Comparison of ENCODE assay signal across 14 mouse cellular contexts in genomic region chr11:35480146-35480545, GRCm38 (mm10).
A peak's percentile ranks its signal among the peaks of the same experiment; 100 is the strongest.
DNase-seq lines count a peak whose midpoint lies in the region; ATAC-seq lines count a peak whose summit lies in the region.
"Had no signal": no experiment of that assay in that cellular context is flagged by ENCODE, and none has a peak within 500 bp of the region (broad histone marks: within the 10 kb centered on the region; RNA-seq: fewer than 3 reads in every experiment).

No protein-coding gene starts in this region.

- H3K9me3 ChIP-seq in hindbrain, embryonic 16.5 days (ENCODE audit: control insufficient read depth, low read length): no peaks in the 10 kb centered on the region
- no peaks in the 10 kb centered on the region for H3K9me3 ChIP-seq in forebrain, embryonic 15.5 days

- 13% methylated on average over 8 of the region's 8 CpGs for WGBS in hindbrain, embryonic 16.5 days
- 40% methylated on average over 8 of the region's 8 CpGs for WGBS in forebrain, embryonic 15.5 days

- no peak overlapping the region for H3K4me2 ChIP-seq in hindbrain, embryonic 16.5 days (ENCODE audit: low read length)
- no peak overlapping the region for H3K4me2 ChIP-seq in forebrain, embryonic 15.5 days (replicated peaks)

- H3K36me3 ChIP-seq in hindbrain, embryonic 16.5 days (ENCODE audit: control insufficient read depth, insufficient read depth, low read length): no peaks in the 10 kb centered on the region
- no peaks in the 10 kb centered on the region for H3K36me3 ChIP-seq in forebrain, embryonic 15.5 days

- ATAC-seq in frontal cortex, adult (ENCODE audit: low TSS enrichment): peak; percentile 87
- peak; percentile 68 for ATAC-seq in hindbrain, embryonic 16.5 days
- no peak for ATAC-seq in forebrain, embryonic 15.5 days (replicated peaks)
- ATAC-seq: forebrain, embryonic 16.5 days; inflammation-experienced regulatory T-cells, adult 6 months had no signal

- H3K9ac ChIP-seq in hindbrain, embryonic 16.5 days (ENCODE audit: low read depth, low read length): no peak overlapping the region
- H3K9ac ChIP-seq in forebrain, embryonic 15.5 days (replicated peaks): no peak overlapping the region

- no peak overlapping the region for H3K27ac ChIP-seq in hindbrain, embryonic 16.5 days (ENCODE audit: low read depth, low read length)
- H3K27ac ChIP-seq in forebrain, embryonic 15.5 days (replicated peaks): no peak overlapping the region

- no peak overlapping the region for H3K4me3 ChIP-seq in hindbrain, embryonic 16.5 days (ENCODE audit: low read length)
- H3K4me3 ChIP-seq in forebrain, embryonic 15.5 days: no peak overlapping the region

- peaks cover 8% of the 10 kb centered on the region for H3K4me1 ChIP-seq in hindbrain, embryonic 16.5 days (ENCODE audit: control insufficient read depth, insufficient read depth, low read depth, low read length)
- no peaks in the 10 kb centered on the region for H3K4me1 ChIP-seq in forebrain, embryonic 15.5 days

- H3K27me3 ChIP-seq in hindbrain, embryonic 16.5 days (replicated peaks; ENCODE audit: control insufficient read depth, insufficient read depth, low read length): no peaks in the 10 kb centered on the region
- H3K27me3 ChIP-seq in forebrain, embryonic 15.5 days: 0 out of 2 replicates have a peak, but pooled peaks cover 6% of the 10 kb centered on the region

- DNase-seq in frontal cortex, postnatal 10 days (ENCODE audit: low spot score in 2 of 2): no peak
- peak; percentile 44 for DNase-seq in retina, embryonic 14.5 days (ENCODE audit: low spot score)
- no peak for DNase-seq in retina, postnatal 1 day
- no peak for DNase-seq in lung, postnatal 14 days
- DNase-seq in cerebellum, postnatal 25 days: no peak
- DNase-seq: cerebellum, adult 9-10 months; gastrocnemius, postnatal 25 days; kidney, postnatal 25 days; liver had no signal
